Mouse (Mus musculus): Measurements from ENCODE around the gene Cacna1c. TPM values are rescaled to one million over a fixed set of nuclear protein-coding genes. Genes with fewer than 3 reads are reported as not detected.

The Cacna1c gene
- polyA plus RNA-seq, 1 experiment from 2014 or later, result 0.30 TPM

DNA sequence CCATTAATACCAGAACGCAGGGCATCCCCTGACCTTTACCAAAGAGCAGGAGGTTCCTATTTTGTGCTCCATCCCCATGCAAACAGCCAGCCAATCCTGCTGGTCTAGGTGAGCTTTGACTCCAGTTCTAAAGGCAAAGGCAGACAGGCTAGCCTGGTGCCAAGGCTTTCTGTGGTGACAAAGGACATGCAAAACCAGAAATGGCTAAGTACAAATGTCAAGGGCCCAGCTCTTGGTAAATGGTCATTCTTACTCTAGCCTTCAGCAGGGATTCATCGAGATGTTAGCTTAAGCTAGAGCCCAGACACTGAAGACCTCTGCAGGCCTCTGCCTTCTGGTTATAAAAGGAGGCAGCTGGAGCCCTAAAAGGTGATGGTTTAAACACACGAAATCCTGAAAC, 269.5 kb downstream of the Cacna1c start:
- no peak overlapping the region for H3K4me3 ChIP-seq (ENCODE audit: low read depth, low read length)
- no peak overlapping the region for H3K4me2 ChIP-seq (ENCODE audit: low read depth, low read length)
- no peak overlapping the region for H3K9ac ChIP-seq (ENCODE audit: low read depth, low read length)
- H3K9me3 ChIP-seq (replicated peaks; ENCODE audit: control insufficient read depth, low read length), result no peaks in the 10 kb centered on the region
- ATAC-seq (ENCODE audit: low read depth), result no peak
- WGBS (ENCODE audit: insufficient replicate concordance), result 56% methylated on average over 3 of the region's 3 CpGs
- H3K27ac ChIP-seq (ENCODE audit: low read length), result no peak overlapping the region
- H3K36me3 ChIP-seq (ENCODE audit: control insufficient read depth, insufficient read depth), result no peaks in the 10 kb centered on the region
- H3K4me1 ChIP-seq (ENCODE audit: control insufficient read depth, low read depth, low read length), result no peaks in the 10 kb centered on the region
- H3K27me3 ChIP-seq (ENCODE audit: control insufficient read depth, insufficient read depth, low read depth, low read length), result no peaks in the 10 kb centered on the region

DNA sequence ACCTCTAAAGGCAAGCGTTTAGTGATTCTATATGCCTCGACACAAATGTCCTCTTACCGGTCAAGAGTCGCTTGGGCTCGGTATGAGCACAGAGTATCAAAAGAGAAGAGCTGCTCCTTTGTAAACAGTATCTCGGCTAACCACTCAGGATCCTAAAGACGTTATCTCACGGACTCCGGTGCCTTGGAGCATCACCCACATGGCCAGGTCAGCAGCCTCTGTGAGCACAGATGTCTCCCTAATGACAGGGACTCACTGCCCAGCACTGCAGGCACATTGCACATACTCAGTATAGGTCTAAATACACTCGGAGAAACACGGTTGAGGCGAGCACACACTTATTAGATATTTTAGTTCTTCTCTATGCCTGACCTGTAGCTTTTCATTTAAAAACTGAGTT, 271.8 kb downstream of the Cacna1c start:
- Histone ChIP-seq H3K27me3 (ENCODE audit: control insufficient read depth, insufficient read depth, low read depth, low read length) (no peaks in the 10 kb centered on the region), H3K27ac (ENCODE audit: low read length) (no peak overlapping the region), H3K36me3 (ENCODE audit: control insufficient read depth, insufficient read depth) (no peaks in the 10 kb centered on the region), H3K9me3 (replicated peaks; ENCODE audit: control insufficient read depth, low read length) (no peaks in the 10 kb centered on the region), H3K4me3 (ENCODE audit: low read depth, low read length) (no peak overlapping the region), H3K4me1 (ENCODE audit: control insufficient read depth, low read depth, low read length) (no peaks in the 10 kb centered on the region), H3K9ac (ENCODE audit: low read depth, low read length) (no peak overlapping the region), H3K4me2 (ENCODE audit: low read depth, low read length) (no peak overlapping the region)
- no peak for ATAC-seq (ENCODE audit: low read depth)
- 65% methylated on average over 12 of the region's 12 CpGs for WGBS (ENCODE audit: insufficient replicate concordance)

DNA sequence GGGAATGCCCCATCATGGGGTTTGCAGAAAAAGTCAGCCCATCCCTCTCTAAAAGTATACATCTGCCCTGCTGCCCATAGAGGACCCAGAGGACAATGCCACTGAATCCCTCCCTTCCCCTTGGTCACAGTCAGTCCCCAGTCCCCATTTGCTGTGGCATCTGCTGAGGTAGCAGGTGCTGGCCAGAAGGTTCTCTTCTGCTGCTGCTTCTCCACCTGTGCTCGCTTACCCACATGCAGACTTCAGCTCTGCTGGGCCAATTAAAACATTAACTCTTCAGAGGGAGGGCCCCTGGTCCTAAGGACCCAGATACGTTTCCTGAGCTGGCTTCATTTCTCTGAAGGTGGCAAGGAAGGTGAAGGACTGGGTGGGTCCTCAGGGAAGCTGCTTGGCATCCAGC, 272.3 kb downstream of the Cacna1c start:
- Histone ChIP-seq H3K9me3 (replicated peaks; ENCODE audit: control insufficient read depth, low read length) (no peaks in the 10 kb centered on the region), H3K9ac (ENCODE audit: low read depth, low read length) (no peak overlapping the region), H3K36me3 (ENCODE audit: control insufficient read depth, insufficient read depth) (no peaks in the 10 kb centered on the region), H3K4me2 (ENCODE audit: low read depth, low read length) (no peak overlapping the region), H3K4me1 (ENCODE audit: control insufficient read depth, low read depth, low read length) (no peaks in the 10 kb centered on the region), H3K4me3 (ENCODE audit: low read depth, low read length) (no peak overlapping the region), H3K27me3 (ENCODE audit: control insufficient read depth, insufficient read depth, low read depth, low read length) (no peaks in the 10 kb centered on the region), H3K27ac (ENCODE audit: low read length) (no peak overlapping the region)
- 57% methylated on average over 2 of the region's 2 CpGs for WGBS (ENCODE audit: insufficient replicate concordance)
- ATAC-seq (ENCODE audit: low read depth), result no peak

DNA sequence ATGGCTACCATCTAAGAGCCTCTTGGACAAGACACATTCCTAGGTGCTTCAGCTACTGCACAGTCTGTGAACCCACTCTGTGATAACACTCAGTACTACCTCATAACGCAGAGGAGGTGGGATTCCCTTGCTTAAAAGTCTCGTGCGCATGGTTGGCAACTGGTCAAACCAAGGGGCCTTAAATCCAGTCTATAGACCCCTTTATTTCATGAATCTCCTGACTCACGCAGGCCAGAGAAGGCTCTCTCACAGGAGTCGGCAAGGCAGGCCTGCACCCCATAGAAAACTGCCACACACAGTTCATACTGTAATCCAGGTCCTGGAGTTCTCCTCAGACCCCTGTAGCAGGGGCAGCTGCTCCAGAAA, 273.0 kb downstream of the Cacna1c start:
- no peaks in the 10 kb centered on the region for H3K9me3 ChIP-seq (replicated peaks; ENCODE audit: control insufficient read depth, low read length)
- H3K9ac ChIP-seq (ENCODE audit: low read depth, low read length), result no peak overlapping the region
- H3K27me3 ChIP-seq (ENCODE audit: control insufficient read depth, insufficient read depth, low read depth, low read length), result no peaks in the 10 kb centered on the region
- H3K4me1 ChIP-seq (ENCODE audit: control insufficient read depth, low read depth, low read length), result no peaks in the 10 kb centered on the region
- no peak overlapping the region for H3K4me3 ChIP-seq (ENCODE audit: low read depth, low read length)
- no peaks in the 10 kb centered on the region for H3K36me3 ChIP-seq (ENCODE audit: control insufficient read depth, insufficient read depth)
- no peak overlapping the region for H3K4me2 ChIP-seq (ENCODE audit: low read depth, low read length)
- H3K27ac ChIP-seq (ENCODE audit: low read length), result no peak overlapping the region
- no peak for ATAC-seq (ENCODE audit: low read depth)
- WGBS (ENCODE audit: insufficient replicate concordance), result 67% methylated on average over 5 of the region's 5 CpGs

DNA sequence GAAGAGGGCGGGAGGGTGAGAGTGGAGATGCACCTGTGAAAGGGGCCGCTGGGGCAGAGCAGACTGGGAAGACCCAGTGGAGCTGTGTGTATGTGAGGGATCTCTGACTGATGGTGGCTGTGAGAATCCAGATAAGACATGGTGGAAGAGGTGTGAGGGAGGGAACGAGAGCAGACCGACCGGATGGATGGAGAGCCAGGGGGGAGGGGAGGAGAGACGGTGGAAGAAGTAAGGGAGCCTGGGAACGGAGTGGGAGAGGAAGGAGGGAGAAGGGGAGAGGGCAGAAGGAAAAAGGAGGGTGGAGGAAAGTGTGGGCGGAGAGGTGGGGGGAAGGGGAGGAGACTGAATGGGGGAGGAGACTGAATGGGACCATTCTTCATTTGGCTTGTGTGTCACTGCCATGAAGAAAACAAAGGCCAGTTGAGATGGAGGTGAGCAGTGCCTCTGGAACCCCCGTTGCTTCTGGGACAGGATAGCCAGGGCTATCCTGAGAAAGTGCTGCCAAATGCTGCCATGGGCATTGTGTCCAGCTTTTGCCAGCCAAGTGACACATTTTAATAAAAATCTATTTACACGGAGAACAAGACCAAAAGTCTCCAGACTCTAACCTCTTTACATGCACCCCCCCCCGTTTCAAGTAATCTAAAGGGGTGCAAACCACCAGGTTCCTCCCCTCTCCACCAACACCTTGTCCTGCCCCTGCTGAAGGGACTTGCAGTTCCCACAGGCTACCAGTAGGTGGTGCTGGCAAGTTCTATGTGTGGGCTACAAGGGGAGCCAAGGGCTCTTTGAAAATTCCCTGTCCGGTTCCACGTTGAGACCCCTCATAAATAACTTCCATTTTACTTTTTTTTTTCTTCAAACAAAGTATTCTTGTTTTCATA, 273.6 kb downstream of the Cacna1c start:
- Histone ChIP-seq H3K9me3 (replicated peaks; ENCODE audit: control insufficient read depth, low read length) (no peaks in the 10 kb centered on the region), H3K4me3 (ENCODE audit: low read depth, low read length) (no peak overlapping the region), H3K27ac (ENCODE audit: low read length) (no peak overlapping the region), H3K4me1 (ENCODE audit: control insufficient read depth, low read depth, low read length) (no peaks in the 10 kb centered on the region), H3K36me3 (ENCODE audit: control insufficient read depth, insufficient read depth) (no peaks in the 10 kb centered on the region), H3K27me3 (ENCODE audit: control insufficient read depth, insufficient read depth, low read depth, low read length) (no peaks in the 10 kb centered on the region), H3K9ac (ENCODE audit: low read depth, low read length) (no peak overlapping the region), H3K4me2 (ENCODE audit: low read depth, low read length) (no peak overlapping the region)
- WGBS (ENCODE audit: insufficient replicate concordance), result 21% methylated on average over 13 of the region's 13 CpGs
- ATAC-seq (ENCODE audit: low read depth), result 0 out of 2 replicates have a peak, but pooled peaks have one; percentile 21

DNA sequence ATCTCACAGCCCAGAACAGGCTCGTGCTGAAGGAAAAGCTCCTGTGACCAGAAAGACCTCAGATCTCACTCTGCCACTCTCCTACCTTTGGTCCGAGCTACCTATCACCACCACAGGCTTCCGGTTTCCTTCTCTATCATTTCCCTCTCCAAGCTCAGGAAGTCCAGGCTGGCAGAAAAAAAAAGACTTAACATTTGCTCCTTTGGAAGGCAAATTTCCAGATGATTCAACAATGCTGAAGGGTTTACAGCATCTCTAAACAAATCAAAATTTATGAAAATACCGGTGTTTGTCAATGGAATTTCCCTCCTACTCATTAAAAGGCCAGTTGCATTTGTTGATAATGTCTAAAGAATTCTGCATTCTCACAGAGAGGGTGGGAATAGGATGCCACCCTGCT, 288.0 kb downstream of the Cacna1c start:
- ATAC-seq (ENCODE audit: low read depth), result no peak
- WGBS (ENCODE audit: insufficient replicate concordance), result 45% methylated on average over 4 of the region's 4 CpGs

DNA sequence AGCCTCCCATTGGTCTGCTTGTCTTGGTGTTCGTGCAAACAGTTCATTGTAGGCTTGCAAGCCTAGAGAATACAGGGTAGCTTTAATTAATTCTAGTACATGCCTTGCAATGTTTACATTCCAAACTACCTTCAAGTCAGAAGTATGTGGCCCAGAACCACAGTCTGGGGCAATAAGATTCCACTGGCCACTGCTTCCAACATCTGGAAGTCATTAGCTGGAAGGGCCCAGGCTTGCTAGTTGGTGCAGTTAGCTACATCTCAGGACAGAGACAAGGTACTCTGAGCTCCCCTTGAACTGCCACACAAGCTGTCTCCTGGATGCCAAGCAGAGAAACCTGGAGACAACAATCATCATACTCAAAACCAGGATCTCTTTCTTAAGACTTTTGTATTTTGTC, 288.5 kb downstream of the Cacna1c start:
- H3K9me3 ChIP-seq (replicated peaks; ENCODE audit: control insufficient read depth, low read length), result no peaks in the 10 kb centered on the region
- 26% methylated on average over 1 of the region's 1 CpGs for WGBS (ENCODE audit: insufficient replicate concordance)

More for the DNA sequence above, 288.0 kb downstream of the Cacna1c start:
- Histone ChIP-seq H3K4me3 (ENCODE audit: low read depth, low read length) (no peak overlapping the region), H3K4me1 (ENCODE audit: control insufficient read depth, low read depth, low read length) (no peaks in the 10 kb centered on the region), H3K36me3 (ENCODE audit: control insufficient read depth, insufficient read depth) (no peaks in the 10 kb centered on the region), H3K9ac (ENCODE audit: low read depth, low read length) (no peak overlapping the region), H3K27ac (ENCODE audit: low read length) (no peak overlapping the region), H3K27me3 (ENCODE audit: control insufficient read depth, insufficient read depth, low read depth, low read length) (no peaks in the 10 kb centered on the region), H3K9me3 (replicated peaks; ENCODE audit: control insufficient read depth, low read length) (no peaks in the 10 kb centered on the region), H3K4me2 (ENCODE audit: low read depth, low read length) (no peak overlapping the region)

DNA sequence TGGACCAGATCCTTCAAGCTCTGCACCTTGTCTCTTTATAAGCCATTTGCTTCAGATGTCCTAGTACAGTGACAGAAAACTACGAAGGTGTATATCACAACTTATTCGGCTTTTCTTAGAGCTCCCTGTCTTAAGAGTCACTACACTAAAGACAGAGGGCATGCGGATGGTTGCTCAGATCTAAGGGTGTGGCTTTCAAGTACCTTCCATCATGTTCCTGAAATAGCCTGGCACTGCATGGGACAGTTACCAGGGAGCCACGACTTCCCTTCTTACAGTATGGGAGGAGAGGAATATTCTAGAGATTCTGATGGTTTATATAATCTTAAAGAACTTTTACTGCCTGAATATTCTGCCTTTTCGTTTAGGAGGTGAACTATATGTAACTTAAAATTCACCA, 289.3 kb downstream of the Cacna1c start:
- ATAC-seq (ENCODE audit: low read depth), result no peak
- Histone ChIP-seq H3K36me3 (ENCODE audit: control insufficient read depth, insufficient read depth) (no peaks in the 10 kb centered on the region), H3K9ac (ENCODE audit: low read depth, low read length) (no peak overlapping the region), H3K4me3 (ENCODE audit: low read depth, low read length) (no peak overlapping the region), H3K4me2 (ENCODE audit: low read depth, low read length) (no peak overlapping the region), H3K4me1 (ENCODE audit: control insufficient read depth, low read depth, low read length) (no peaks in the 10 kb centered on the region), H3K27me3 (ENCODE audit: control insufficient read depth, insufficient read depth, low read depth, low read length) (no peaks in the 10 kb centered on the region), H3K9me3 (replicated peaks; ENCODE audit: control insufficient read depth, low read length) (no peaks in the 10 kb centered on the region), H3K27ac (ENCODE audit: low read length) (no peak overlapping the region)
- 56% methylated on average over 5 of the region's 5 CpGs for WGBS (ENCODE audit: insufficient replicate concordance)

More for the DNA sequence above, 288.5 kb downstream of the Cacna1c start:
- Histone ChIP-seq H3K27ac (ENCODE audit: low read length) (no peak overlapping the region), H3K4me3 (ENCODE audit: low read depth, low read length) (no peak overlapping the region), H3K4me2 (ENCODE audit: low read depth, low read length) (no peak overlapping the region), H3K36me3 (ENCODE audit: control insufficient read depth, insufficient read depth) (no peaks in the 10 kb centered on the region), H3K4me1 (ENCODE audit: control insufficient read depth, low read depth, low read length) (no peaks in the 10 kb centered on the region), H3K9ac (ENCODE audit: low read depth, low read length) (no peak overlapping the region), H3K27me3 (ENCODE audit: control insufficient read depth, insufficient read depth, low read depth, low read length) (no peaks in the 10 kb centered on the region)
- no peak for ATAC-seq (ENCODE audit: low read depth)

DNA sequence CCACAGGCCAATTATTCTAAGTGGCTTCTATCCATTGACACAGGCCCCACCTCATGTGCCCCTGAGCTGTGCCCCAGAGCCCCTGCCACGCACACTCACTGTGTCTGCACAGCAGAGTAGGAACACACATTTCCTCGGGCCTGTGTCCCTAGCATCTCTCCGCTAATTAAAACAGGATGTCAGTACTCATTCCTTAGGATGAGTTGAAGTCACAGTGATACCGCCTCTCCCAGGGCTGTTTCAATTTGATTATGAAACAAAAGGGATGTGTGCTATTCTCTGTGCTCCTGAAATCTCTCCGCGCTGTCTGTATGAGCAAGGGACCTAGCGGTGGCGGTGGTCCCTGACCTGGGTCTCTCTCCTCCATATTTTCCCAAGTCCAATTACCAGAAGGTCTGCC, 296.5 kb downstream of the Cacna1c start:
- 69% methylated on average over 8 of the region's 8 CpGs for whole genome bisulfite sequencing (ENCODE audit: insufficient replicate concordance)
- ATAC-seq (ENCODE audit: low read depth), result no peak
- Histone ChIP-seq H3K4me2 (ENCODE audit: low read depth, low read length) (no peak overlapping the region), H3K27ac (ENCODE audit: low read length) (no peak overlapping the region), H3K9ac (ENCODE audit: low read depth, low read length) (no peak overlapping the region), H3K9me3 (replicated peaks; ENCODE audit: control insufficient read depth, low read length) (no peaks in the 10 kb centered on the region), H3K36me3 (ENCODE audit: control insufficient read depth, insufficient read depth) (no peaks in the 10 kb centered on the region), H3K27me3 (ENCODE audit: control insufficient read depth, insufficient read depth, low read depth, low read length) (no peaks in the 10 kb centered on the region), H3K4me1 (ENCODE audit: control insufficient read depth, low read depth, low read length) (no peaks in the 10 kb centered on the region), H3K4me3 (ENCODE audit: low read depth, low read length) (no peak overlapping the region)

Data from liver, embryonic 16.5 days (tissue).